Mouse (Mus musculus) midbrain, embryonic 16.5 days (tissue): ENCODE measurements around the gene Scaf8. TPM values are rescaled to one million over a fixed set of nuclear protein-coding genes. Genes with fewer than 3 reads are reported as not detected.

ENCODE experiments used
- ATAC-seq: fragments of 200-750 bp; cut with Nextera tagmentation; 2 replicates; pipeline ENCODE4 v1.8.0; 2017; ENCODE audit warnings: moderate TSS enrichment
- H3K27ac ChIP-seq: fragments of 300-500 bp; sonication (generic); 2 replicates; pipeline ENCODE4 v1.5.1; 2014; ENCODE audit warnings: mild to moderate bottlenecking, low read length, mixed read lengths
- H3K27me3 ChIP-seq: fragments of 300-500 bp; sonication (generic); 2 replicates; pipeline ENCODE4 v1.6.1; 2014; ENCODE audit warnings: low read depth, low read length, mixed read lengths; ENCODE audit not compliant: control insufficient read depth, insufficient read depth
- H3K36me3 ChIP-seq: fragments of 300-500 bp; sonication (generic); 2 replicates; pipeline ENCODE4 v1.6.1; 2014; ENCODE audit warnings: mild to moderate bottlenecking, low read length, moderate library complexity, mixed read lengths; ENCODE audit not compliant: control insufficient read depth, insufficient read depth
- H3K4me1 ChIP-seq: fragments of 300-500 bp; sonication (generic); 2 replicates; pipeline ENCODE4 v1.6.1; 2014; ENCODE audit warnings: mild to moderate bottlenecking, low read length, mixed read lengths; ENCODE audit not compliant: control insufficient read depth, insufficient read depth
- H3K4me2 ChIP-seq: fragments of 300-500 bp; sonication (generic); 2 replicates; pipeline ENCODE4 v1.6.1; 2014; ENCODE audit warnings: mild to moderate bottlenecking, low read length, mixed read lengths
- H3K4me3 ChIP-seq: fragments of 300-500 bp; sonication (generic); 2 replicates; pipeline ENCODE4 v1.5.1; 2014; ENCODE audit warnings: low read depth, mild to moderate bottlenecking, low read length, moderate library complexity, mixed read lengths
- H3K9ac ChIP-seq: fragments of 300-500 bp; sonication (generic); 2 replicates; pipeline ENCODE4 v1.6.1; 2014; ENCODE audit warnings: low read depth, low read length, mixed read lengths
- H3K9me3 ChIP-seq: fragments of 300-500 bp; sonication (generic); replicated peaks from 2 replicates; pipeline ENCODE4 v1.6.1; 2014; ENCODE audit warnings: mild to moderate bottlenecking, low read length, mixed read lengths; ENCODE audit not compliant: control insufficient read depth, poor library complexity, severe bottlenecking
- WGBS: fragments of 180-500 bp; shearing (Covaris S2); extraction: QIAGEN DNeasy Blood & Tissue Kit; methylation state at CpG from one replicate; pipeline ENCODE4 v1.1.7; 2014; 5-methylcytosine and 5-hydroxymethylcytosine counted together
- polyA plus RNA-seq: library from polyadenylated mRNA; unstranded; fragments of >200 nt; fragmentation: Nextera tagmentation; extraction: Ambion mirVana; gene quantifications from 2 replicates; pipeline ENCODE4 v1.2.1, GENCODE M21; 2015

The Scaf8 gene
- polyA plus RNA-seq, 1 experiment from 2014 or later, result 14.5 TPM

- Histone ChIP-seq H3K27ac (no peak overlapping the region), H3K4me1 (no peaks in the 10 kb centered on the region; the same call in 1 of the 2 replicates), H3K27me3 (no peaks in the 10 kb centered on the region), H3K36me3 (peaks cover 2% of the 10 kb centered on the region; the same call in 1 of the 2 replicates), H3K4me2 (no peak overlapping the region), H3K9ac (no peak overlapping the region), H3K9me3 (no peaks in the 10 kb centered on the region), H3K4me3 (no peak overlapping the region)
- 93% methylated on average over 4 of the region's 4 CpGs for WGBS
- no peak for ATAC-seq
Measured at GRCm38 (mm10) chr17:3209581-3209980, 94.8 kb downstream of the Scaf8 start.

- no peaks in the 10 kb centered on the region for H3K9me3 ChIP-seq
- 97% methylated on average over 5 of the region's 5 CpGs for WGBS
- no peak for ATAC-seq
Measured at GRCm38 (mm10) chr17:3210134-3210533, 95.4 kb downstream of the Scaf8 start.

GRCm38 (mm10) chr17:3212105-3212504 is 97.3 kb downstream of the Scaf8 start:
- Histone ChIP-seq H3K36me3 (peaks cover 6% of the 10 kb centered on the region), H3K9me3 (no peaks in the 10 kb centered on the region), H3K4me2 (no peak overlapping the region), H3K4me3 (no peak overlapping the region), H3K27me3 (no peaks in the 10 kb centered on the region), H3K9ac (no peak overlapping the region), H3K4me1 (no peaks in the 10 kb centered on the region; the same call in 1 of the 2 replicates), H3K27ac (no peak overlapping the region)
- WGBS, result 83% methylated on average over 4 of the region's 4 CpGs
- no peak for ATAC-seq

More at GRCm38 (mm10) chr17:3210134-3210533, 95.4 kb downstream of the Scaf8 start:
- no peak overlapping the region for H3K4me3 ChIP-seq
- no peak overlapping the region for H3K4me2 ChIP-seq
- peaks cover 2% of the 10 kb centered on the region; the same call in 1 of the 2 replicates for H3K36me3 ChIP-seq
- no peaks in the 10 kb centered on the region for H3K27me3 ChIP-seq
- no peak overlapping the region for H3K9ac ChIP-seq
- H3K27ac ChIP-seq, result no peak overlapping the region
- H3K4me1 ChIP-seq, result no peaks in the 10 kb centered on the region; the same call in 1 of the 2 replicates

- Histone ChIP-seq H3K4me3 (no peak overlapping the region), H3K9ac (no peak overlapping the region), H3K36me3 (peaks cover 6% of the 10 kb centered on the region), H3K4me1 (no peaks in the 10 kb centered on the region; the same call in 1 of the 2 replicates), H3K27ac (no peak overlapping the region), H3K9me3 (no peaks in the 10 kb centered on the region), H3K27me3 (no peaks in the 10 kb centered on the region), H3K4me2 (no peak overlapping the region)
- WGBS, result 85% methylated on average over 10 of the region's 10 CpGs
- no peak for ATAC-seq
Measured at GRCm38 (mm10) chr17:3212886-3213285, 98.1 kb downstream of the Scaf8 start.

GRCm38 (mm10) chr17:3214852-3215251 is 100.1 kb downstream of the Scaf8 start:
- no peaks in the 10 kb centered on the region for H3K9me3 ChIP-seq
- 0 out of 2 replicates have a peak, but pooled peaks have one; percentile 41 for ATAC-seq

GRCm38 (mm10) chr17:3217023-3217422 is 102.3 kb downstream of the Scaf8 start:
- no peaks in the 10 kb centered on the region for H3K9me3 ChIP-seq
- H3K4me3 ChIP-seq, result no peak overlapping the region
- no peak overlapping the region for H3K9ac ChIP-seq
- no peak for ATAC-seq
- H3K27ac ChIP-seq, result no peak overlapping the region
- no peak overlapping the region for H3K4me2 ChIP-seq
- peaks cover 4% of the 10 kb centered on the region; the same call in 1 of the 2 replicates for H3K36me3 ChIP-seq
- no peaks in the 10 kb centered on the region for H3K27me3 ChIP-seq
- WGBS, result 95% methylated on average over 5 of the region's 5 CpGs
- no peaks in the 10 kb centered on the region; the same call in 1 of the 2 replicates for H3K4me1 ChIP-seq

More at GRCm38 (mm10) chr17:3214852-3215251, 100.1 kb downstream of the Scaf8 start:
- H3K4me2 ChIP-seq, result no peak overlapping the region
- no peaks in the 10 kb centered on the region; the same call in 1 of the 2 replicates for H3K4me1 ChIP-seq
- H3K4me3 ChIP-seq, result no peak overlapping the region
- WGBS, result 93% methylated on average over 2 of the region's 2 CpGs
- no peak overlapping the region for H3K27ac ChIP-seq
- H3K27me3 ChIP-seq, result no peaks in the 10 kb centered on the region
- no peak overlapping the region for H3K9ac ChIP-seq
- peaks cover 6% of the 10 kb centered on the region for H3K36me3 ChIP-seq

GRCm38 (mm10) chr17:3218364-3218763 is 103.6 kb downstream of the Scaf8 start:
- Histone ChIP-seq H3K9me3 (no peaks in the 10 kb centered on the region), H3K4me2 (no peak overlapping the region), H3K36me3 (peaks cover 4% of the 10 kb centered on the region; the same call in 1 of the 2 replicates), H3K4me3 (no peak overlapping the region), H3K4me1 (no peaks in the 10 kb centered on the region), H3K9ac (no peak overlapping the region), H3K27me3 (no peaks in the 10 kb centered on the region), H3K27ac (no peak overlapping the region)
- no peak for ATAC-seq
- 86% methylated on average over 7 of the region's 7 CpGs for WGBS

- H3K9me3 ChIP-seq, result no peaks in the 10 kb centered on the region
- no peak overlapping the region for H3K9ac ChIP-seq
- H3K4me1 ChIP-seq, result no peaks in the 10 kb centered on the region
- H3K4me2 ChIP-seq, result no peak overlapping the region
- no peak overlapping the region for H3K27ac ChIP-seq
- no peaks in the 10 kb centered on the region for H3K27me3 ChIP-seq
- 65% methylated on average over 5 of the region's 5 CpGs for WGBS
- peaks cover 4% of the 10 kb centered on the region; the same call in 1 of the 2 replicates for H3K36me3 ChIP-seq
- no peak for ATAC-seq
- H3K4me3 ChIP-seq, result no peak overlapping the region
Measured at GRCm38 (mm10) chr17:3218916-3219315, 104.1 kb downstream of the Scaf8 start.

GRCm38 (mm10) chr17:3220201-3220600 is 105.4 kb downstream of the Scaf8 start:
- Histone ChIP-seq H3K4me3 (no peak overlapping the region), H3K4me2 (no peak overlapping the region), H3K4me1 (0 out of 2 replicates have a peak, but pooled peaks cover 2% of the 10 kb centered on the region), H3K9ac (no peak overlapping the region), H3K27ac (no peak overlapping the region), H3K27me3 (no peaks in the 10 kb centered on the region), H3K36me3 (peaks cover 4% of the 10 kb centered on the region; the same call in 1 of the 2 replicates), H3K9me3 (no peaks in the 10 kb centered on the region)
- 74% methylated on average over 11 of the region's 11 CpGs for WGBS
- ATAC-seq, result no peak
